Comparison of ENCODE assay signal across 1 mouse cellular context in the genomic region with DNA sequence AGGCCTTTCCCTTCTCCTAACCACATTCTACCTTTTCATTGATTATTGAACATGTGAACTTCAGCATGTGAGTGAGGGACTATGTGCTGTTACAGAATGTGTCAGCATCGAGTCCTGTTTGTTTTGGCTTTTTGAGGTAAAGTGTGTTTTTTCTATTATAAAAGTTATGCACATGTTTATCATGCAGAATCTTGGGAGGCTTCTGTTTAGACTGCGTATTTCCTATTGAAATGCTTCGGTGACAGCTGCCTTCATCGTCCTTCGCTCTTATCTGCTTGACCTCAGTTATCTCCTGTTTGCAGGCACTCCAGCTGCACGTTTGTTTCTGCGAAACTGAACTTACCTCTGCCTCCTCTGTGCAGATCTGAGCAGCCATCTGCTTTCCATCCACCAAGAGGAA.
A peak's percentile ranks its signal among the peaks of the same experiment; 100 is the strongest.
TF ChIP-seq lines count a peak whose summit lies in the region.

No protein-coding gene starts in this region.

TF ChIP-seq in MEL, 35 proteins besides CTCF, POLR2A, EP300 and RAD21 (continued from another document):
- TF ChIP-seq SMC3 (IDR thresholded peaks at IDR 0.05; ENCODE audit: low read depth, low read length) (no peak), KAT2A (conservative IDR thresholded peaks at IDR 0.05; ENCODE audit: low read depth, low read length) (no peak), ZMIZ1 (IDR thresholded peaks at IDR 0.05; ENCODE audit: low read depth, low read length) (no peak), RCOR1 (IDR thresholded peaks at IDR 0.05; ENCODE audit: low read depth, low read length) (peak; percentile 91), MXI1 (IDR thresholded peaks at IDR 0.05; ENCODE audit: low read depth, low read length) (peak; percentile 87), MYB (IDR thresholded peaks at IDR 0.05; ENCODE audit: low read depth, low read length) (peak; percentile 55; the same call in 1 of the 2 replicates), TBP (IDR thresholded peaks at IDR 0.05; ENCODE audit: low read depth, low read length) (no peak), GABPA (IDR thresholded peaks at IDR 0.05; ENCODE audit: low read depth, low read length) (no peak), USF1 (IDR thresholded peaks at IDR 0.05; ENCODE audit: low read depth, low read length) (no peak), SIN3A (IDR thresholded peaks at IDR 0.05; ENCODE audit: low read length) (peak; percentile 92), MAZ (IDR thresholded peaks at IDR 0.05; ENCODE audit: low read depth, low read length) (no peak), CHD2 (IDR thresholded peaks at IDR 0.05; ENCODE audit: low read length) (no peak), NELFE (IDR thresholded peaks at IDR 0.05; ENCODE audit: low read depth, low read length) (no peak), CHD1 (IDR thresholded peaks at IDR 0.05; ENCODE audit: low read depth, low read length) (no peak), ZKSCAN1 (IDR thresholded peaks at IDR 0.05; ENCODE audit: low read depth, low read length) (no peak; the same call in 1 of the 2 replicates), ZNF384 (IDR thresholded peaks at IDR 0.05; ENCODE audit: low read depth, low read length) (peak; percentile 87), HCFC1 (IDR thresholded peaks at IDR 0.05; ENCODE audit: low read depth, low read length) (peak; percentile 34; the same call in 1 of the 2 replicates), USF2 (IDR thresholded peaks at IDR 0.05; ENCODE audit: borderline replicate concordance in 1 of 2, insufficient read depth in 1 of 2, low read depth in 1 of 2, low read length in 2 of 2) (no peak), GATA1 (IDR thresholded peaks at IDR 0.05; ENCODE audit: low read depth, low read length) (peak; percentile 99), NRF1 (IDR thresholded peaks at IDR 0.05; ENCODE audit: insufficient read depth, low read depth, low read length, poor library complexity, severe bottlenecking) (no peak), ETS1 (IDR thresholded peaks at IDR 0.05; ENCODE audit: low read depth, low read length) (peak; percentile 99), TCF12 (IDR thresholded peaks at IDR 0.05; ENCODE audit: low read depth, low read length) (peak; percentile 99), ELF1 (IDR thresholded peaks at IDR 0.05; ENCODE audit: low read depth, low read length) (no peak), BHLHE40 (IDR thresholded peaks at IDR 0.05; ENCODE audit: borderline replicate concordance, low read depth, low read length) (peak; percentile 99), TAL1 (IDR thresholded peaks at IDR 0.05; ENCODE audit: low read length) (peak; percentile 95), JUND (IDR thresholded peaks at IDR 0.05; ENCODE audit: low read depth, low read length) (no peak), POLR2AphosphoS5 (IDR thresholded peaks at IDR 0.05; ENCODE audit: borderline replicate concordance, low read depth, low read length) (no peak), MAX (IDR thresholded peaks at IDR 0.05; ENCODE audit: low read length) (peak; percentile 75)
TF ChIP-seq in MEL: peak in this region for 13.
